Mouse (Mus musculus) thymus, adult 2 months (tissue): ENCODE results near the gene D16Ertd472e.

ENCODE experiments used
- CTCF ChIP-seq: fragments of 200-500 bp; IDR thresholded peaks from 2 replicates; pipeline ENCODE4 v1.5.1; 2012; ENCODE audit warnings: mild to moderate bottlenecking, control low read depth, low read length, moderate library complexity, borderline replicate concordance; ENCODE audit not compliant: control insufficient read depth, poor library complexity, insufficient read depth; ENCODE audit errors: extremely low read depth
- POLR2A ChIP-seq: fragments of 200-500 bp; IDR thresholded peaks from 2 replicates; pipeline ENCODE4 v1.6.1; 2012; ENCODE audit warnings: mild to moderate bottlenecking, low read length, control low read depth, moderate library complexity; ENCODE audit not compliant: control insufficient read depth, poor library complexity, insufficient read depth; ENCODE audit errors: extremely low read depth

- TF ChIP-seq POLR2A: no peak
- no peak for TF ChIP-seq CTCF
These were observed 8.7 kb upstream of the D16Ertd472e start for GRCm38 (mm10) chr16:78585163-78585562.
